In the genomic region with DNA sequence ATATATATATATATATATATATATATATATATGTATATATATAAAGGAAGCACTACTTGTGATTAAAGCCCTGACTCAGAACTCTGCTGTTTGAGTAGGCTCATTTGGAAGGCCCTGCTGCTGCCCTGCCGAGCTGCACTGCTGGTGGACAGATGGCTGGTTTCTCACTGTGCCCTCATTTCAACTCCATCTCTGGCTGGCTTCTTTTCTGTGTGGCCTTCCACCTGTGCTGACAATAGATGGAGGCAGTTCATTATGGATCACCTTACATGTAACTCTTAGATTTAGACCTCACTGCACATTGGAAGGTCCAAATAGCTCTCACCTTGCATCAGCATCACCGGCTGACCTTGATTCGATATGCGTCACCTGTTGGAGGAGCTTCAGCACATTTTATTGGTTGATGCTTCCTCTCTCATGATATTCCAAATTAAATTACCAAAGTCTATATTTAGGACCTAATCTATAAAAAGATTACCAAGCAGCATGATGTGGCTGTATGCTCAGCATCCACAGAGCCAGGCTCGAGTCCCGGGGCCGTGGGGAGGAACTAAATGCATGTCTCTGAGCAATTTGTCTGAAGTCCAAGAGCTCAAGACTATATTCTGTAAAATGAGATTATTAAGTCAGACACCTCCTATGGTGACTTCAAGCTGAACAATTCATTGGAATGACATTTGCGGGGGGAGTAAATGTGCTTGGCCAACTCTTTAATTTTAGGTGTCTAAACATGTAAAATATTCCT, we compare ENCODE assay signal across 17 mouse cellular contexts.
DNase-seq lines count a peak whose midpoint lies in the region; ATAC-seq and TF ChIP-seq lines count a peak whose summit lies in the region.
"Had no signal": no experiment of that assay in that cellular context is flagged by ENCODE, and none has a peak within 500 bp of the region (broad histone marks: within the 10 kb centered on the region; RNA-seq: fewer than 3 reads in every experiment).

No protein-coding gene starts in this region.

- ATAC-seq in hindbrain, embryonic 15.5 days (ENCODE audit: low FRiP score, low read depth) = peak; percentile 80
- no peak for ATAC-seq in hindbrain, embryonic 12.5 days (ENCODE audit: low FRiP score)
- no peak for ATAC-seq in megakaryocyte-erythroid progenitor cell, adult 5-6 weeks (replicated peaks; ENCODE audit: low FRiP score, low TSS enrichment, poor library complexity, severe bottlenecking)
- ATAC-seq: forebrain, embryonic 15.5 days; intestine, postnatal 0 days had no signal

- H3K27ac ChIP-seq in hindbrain, embryonic 15.5 days (replicated peaks) = no peak overlapping the region
- no peak overlapping the region for H3K27ac ChIP-seq in hindbrain, embryonic 12.5 days
- H3K27ac ChIP-seq: forebrain, embryonic 15.5 days; kidney, postnatal 0 days had no signal

- no peaks in the 10 kb centered on the region for H3K4me1 ChIP-seq in hindbrain, embryonic 15.5 days (replicated peaks)
- no peaks in the 10 kb centered on the region for H3K4me1 ChIP-seq in hindbrain, embryonic 12.5 days
- H3K4me1 ChIP-seq: forebrain, embryonic 15.5 days had no signal

- no peak for TF ChIP-seq POLR2A in brain, embryonic 14.5 days (IDR thresholded peaks at IDR 0.05; ENCODE audit: borderline replicate concordance, extremely low read depth, insufficient read depth, insufficient read length, poor library complexity, severe bottlenecking)

- no peaks in the 10 kb centered on the region for H3K9me3 ChIP-seq in hindbrain, embryonic 15.5 days
- no peaks in the 10 kb centered on the region for H3K9me3 ChIP-seq in hindbrain, embryonic 12.5 days (replicated peaks)
- H3K9me3 ChIP-seq: forebrain, embryonic 15.5 days had no signal

- TF ChIP-seq CTCF in brain, embryonic 14.5 days (IDR thresholded peaks at IDR 0.05; ENCODE audit: borderline replicate concordance, extremely low read depth, insufficient read depth, insufficient read length) = no peak

- H3K36me3 ChIP-seq in hindbrain, embryonic 15.5 days = no peaks in the 10 kb centered on the region
- H3K36me3 ChIP-seq in hindbrain, embryonic 12.5 days = no peaks in the 10 kb centered on the region
- H3K36me3 ChIP-seq: forebrain, embryonic 15.5 days had no signal

- no peaks in the 10 kb centered on the region for H3K27me3 ChIP-seq in hindbrain, embryonic 15.5 days
- no peaks in the 10 kb centered on the region for H3K27me3 ChIP-seq in hindbrain, embryonic 12.5 days
- H3K27me3 ChIP-seq: forebrain, embryonic 15.5 days had no signal

- DNase-seq in brain, embryonic 14.5 days (ENCODE audit: low read depth) = peak; percentile 19
- peak; percentile 88 to 93 for DNase-seq in cerebellum, adult 18-20 months
- peak; percentile 91 to 92 for DNase-seq in cerebellum, postnatal 25 days
- no peak for DNase-seq in right cerebral cortex, postnatal 4 days
- DNase-seq: gastrocnemius, postnatal 36 days; liver; lung, postnatal 10 days; midbrain, embryonic 14.5 days; thymus, adult 2 months had no signal

- WGBS in hindbrain, embryonic 15.5 days = 82% methylated on average over 8 of the region's 8 CpGs
- WGBS in hindbrain, embryonic 12.5 days = 91% methylated on average over 8 of the region's 8 CpGs

- no peak overlapping the region for H3K4me3 ChIP-seq in hindbrain, embryonic 15.5 days
- H3K4me3 ChIP-seq in hindbrain, embryonic 12.5 days = no peak overlapping the region
- H3K4me3 ChIP-seq: erythroblast, embryonic 14.5 days; forebrain, embryonic 15.5 days; myocyte had no signal

- H3K4me2 ChIP-seq in hindbrain, embryonic 15.5 days = no peak overlapping the region
- H3K4me2 ChIP-seq in hindbrain, embryonic 12.5 days (replicated peaks) = no peak overlapping the region
- H3K4me2 ChIP-seq: forebrain, embryonic 15.5 days had no signal

- no peak overlapping the region for H3K9ac ChIP-seq in hindbrain, embryonic 15.5 days
- H3K9ac ChIP-seq in hindbrain, embryonic 12.5 days = no peak overlapping the region
- H3K9ac ChIP-seq: forebrain, embryonic 15.5 days had no signal
